Mouse (Mus musculus) ZHBTc4 (cell line): ENCODE results near the gene Nacc1.

Experiments
- DNase-seq: peaks from one replicate; pipeline ENCODE4 v3.0.0-alpha.2; 2011; ENCODE audit warnings: low read depth, low spot score

Gene Nacc1

DNA sequence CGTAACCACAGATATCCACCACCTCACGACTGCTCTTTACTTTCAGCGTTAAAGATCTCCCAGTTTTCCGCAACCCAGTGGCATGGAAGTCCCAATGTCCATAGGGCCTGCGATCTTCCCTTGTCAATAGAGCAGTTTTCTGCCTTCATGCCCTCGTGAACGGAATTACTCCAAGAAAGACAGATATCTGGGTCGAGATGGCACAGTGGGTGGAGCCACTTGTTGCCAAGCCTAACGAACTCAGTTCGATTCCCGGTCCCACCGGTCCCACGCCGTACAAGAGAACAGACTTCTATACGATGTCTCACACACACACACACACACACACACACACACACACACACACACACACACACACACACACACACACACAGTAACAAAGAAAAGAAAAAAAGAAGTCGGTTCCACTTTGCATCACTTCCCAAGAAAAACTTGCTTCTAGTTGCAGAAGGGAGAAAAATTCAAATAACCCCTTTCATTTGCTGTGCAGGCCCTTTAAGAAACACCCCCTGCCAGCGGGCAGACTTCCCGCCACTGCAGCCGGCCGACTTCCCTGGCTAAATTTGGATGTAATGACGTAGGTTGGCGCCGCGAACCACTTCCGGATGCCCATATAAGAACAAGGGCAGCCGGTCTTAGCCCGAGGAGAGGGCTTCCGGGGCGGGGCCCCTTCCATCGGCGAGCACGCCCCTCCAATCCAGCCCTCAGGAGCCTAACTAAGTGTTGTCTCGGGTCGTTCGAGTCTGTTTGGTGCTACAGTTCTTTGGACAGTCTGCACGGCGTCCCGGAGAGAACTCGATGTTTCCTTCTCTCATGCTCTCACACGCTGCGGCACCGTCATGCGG is 24.0 kb downstream of the Nacc1 start:
- DNase-seq, result peak; percentile 99

GRCm38 (mm10) chr8:84662581-84663065 is 25.0 kb downstream of the Nacc1 start, which contains the start of gene Ier2:
Gene Ier2, minus strand, starts transcription at chr8:84662852.
- DNase-seq, result peak; percentile 96

DNA sequence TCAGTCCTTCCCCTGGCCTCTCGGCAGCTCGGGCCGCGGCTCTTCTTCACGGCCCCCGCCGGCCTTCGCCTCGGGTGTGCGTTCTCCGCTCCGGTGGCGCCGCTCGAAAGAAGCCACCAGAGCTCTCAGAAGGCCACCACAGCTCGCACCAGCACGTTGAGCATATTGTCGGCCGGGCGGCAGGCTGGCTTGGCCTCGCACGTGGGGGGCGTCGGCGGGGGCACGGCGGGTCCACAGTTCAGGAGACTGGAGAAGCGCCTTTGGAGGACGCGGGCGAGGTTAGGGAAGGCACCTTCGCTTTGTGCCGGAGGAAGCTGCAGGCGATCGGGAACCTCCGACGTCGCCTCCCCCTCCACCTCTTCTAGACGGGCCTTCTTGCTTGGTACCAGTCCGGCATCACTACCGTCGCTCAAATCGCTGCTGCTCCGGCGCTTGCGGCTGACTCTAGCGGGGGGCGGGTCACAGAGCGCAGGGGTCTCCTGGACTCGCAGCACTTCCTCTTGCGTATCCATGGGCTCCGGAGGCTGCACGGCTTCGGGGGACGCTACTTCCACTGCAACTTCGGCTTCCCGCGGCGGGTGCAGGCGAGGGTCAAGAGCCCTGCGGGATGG is 25.6 kb downstream of the Nacc1 start:
- DNase-seq, result peak; percentile 72

DNA sequence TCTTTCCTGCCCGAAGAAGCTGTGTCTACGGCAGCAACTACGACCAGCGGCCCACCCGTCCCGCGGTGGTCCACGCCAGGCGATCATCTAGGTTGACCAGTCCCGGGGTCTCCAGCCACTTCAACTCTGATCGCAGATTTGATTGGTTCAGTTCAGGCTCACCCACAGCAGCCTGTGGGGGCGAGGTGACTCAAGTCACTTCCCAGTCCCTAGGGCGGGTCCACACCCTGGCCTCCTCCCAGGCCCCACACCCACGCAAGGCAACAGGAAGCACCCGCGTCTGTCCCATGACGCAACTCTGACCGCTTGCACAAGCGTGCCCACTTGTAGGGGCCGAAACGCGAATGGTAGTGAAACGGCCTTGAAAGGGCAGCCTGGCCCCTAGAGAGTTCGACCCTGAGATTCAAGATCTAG is 26.2 kb downstream of the Nacc1 start:
- DNase-seq, result peak; percentile 86

- peak; percentile 90 for DNase-seq
Observed at GRCm38 (mm10) chr8:84660819-84661457, 26.7 kb downstream of the Nacc1 start.

- peak; percentile 96 for DNase-seq
Observed at GRCm38 (mm10) chr8:84659936-84660818, 27.5 kb downstream of the Nacc1 start.

- no peak for DNase-seq
Observed at GRCm38 (mm10) chr8:84658951-84659350, 28.7 kb downstream of the Nacc1 start.

GRCm38 (mm10) chr8:84657680-84658079 is 30.0 kb downstream of the Nacc1 start:
- peak; percentile 43 for DNase-seq

DNA sequence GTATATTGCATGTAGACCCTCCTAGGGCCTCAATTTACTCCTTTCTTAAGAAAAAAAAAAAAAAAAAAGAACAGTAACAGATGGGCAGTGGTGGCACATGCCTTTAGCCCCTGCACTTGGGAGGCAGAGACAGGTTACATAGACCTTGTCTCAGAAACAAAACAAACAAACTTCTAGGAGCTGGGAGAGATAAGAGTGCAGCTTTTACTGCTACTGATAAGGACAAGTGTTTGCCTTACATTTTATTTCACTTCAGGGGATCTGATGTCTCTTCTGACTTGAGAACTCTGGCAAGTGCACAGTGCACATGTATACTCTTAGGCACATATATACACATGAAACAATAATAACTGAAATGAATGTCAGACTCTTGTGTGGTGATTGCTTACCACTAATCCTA is 30.5 kb downstream of the Nacc1 start:
- no peak for DNase-seq

- DNase-seq, result peak; percentile 92
Observed at GRCm38 (mm10) chr8:84656641-84657126, 31.0 kb downstream of the Nacc1 start.

DNA sequence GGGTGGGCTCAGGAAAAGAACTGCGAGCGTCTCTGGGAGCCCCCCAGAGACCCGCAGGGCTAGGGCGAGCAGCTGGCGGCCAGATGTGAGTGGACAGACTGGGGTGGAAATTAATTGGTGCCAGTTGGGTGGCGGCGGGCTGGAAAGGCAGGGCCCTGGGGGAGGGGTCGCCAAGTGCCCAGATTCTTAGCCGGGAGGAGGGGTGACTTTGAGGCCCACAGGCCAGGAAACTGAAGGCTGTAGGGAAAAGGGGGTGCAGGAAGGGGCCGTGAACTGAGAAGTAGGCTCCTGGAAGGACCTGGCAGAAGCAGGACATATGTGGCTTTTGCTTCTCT is 31.5 kb downstream of the Nacc1 start:
- no peak for DNase-seq

DNA sequence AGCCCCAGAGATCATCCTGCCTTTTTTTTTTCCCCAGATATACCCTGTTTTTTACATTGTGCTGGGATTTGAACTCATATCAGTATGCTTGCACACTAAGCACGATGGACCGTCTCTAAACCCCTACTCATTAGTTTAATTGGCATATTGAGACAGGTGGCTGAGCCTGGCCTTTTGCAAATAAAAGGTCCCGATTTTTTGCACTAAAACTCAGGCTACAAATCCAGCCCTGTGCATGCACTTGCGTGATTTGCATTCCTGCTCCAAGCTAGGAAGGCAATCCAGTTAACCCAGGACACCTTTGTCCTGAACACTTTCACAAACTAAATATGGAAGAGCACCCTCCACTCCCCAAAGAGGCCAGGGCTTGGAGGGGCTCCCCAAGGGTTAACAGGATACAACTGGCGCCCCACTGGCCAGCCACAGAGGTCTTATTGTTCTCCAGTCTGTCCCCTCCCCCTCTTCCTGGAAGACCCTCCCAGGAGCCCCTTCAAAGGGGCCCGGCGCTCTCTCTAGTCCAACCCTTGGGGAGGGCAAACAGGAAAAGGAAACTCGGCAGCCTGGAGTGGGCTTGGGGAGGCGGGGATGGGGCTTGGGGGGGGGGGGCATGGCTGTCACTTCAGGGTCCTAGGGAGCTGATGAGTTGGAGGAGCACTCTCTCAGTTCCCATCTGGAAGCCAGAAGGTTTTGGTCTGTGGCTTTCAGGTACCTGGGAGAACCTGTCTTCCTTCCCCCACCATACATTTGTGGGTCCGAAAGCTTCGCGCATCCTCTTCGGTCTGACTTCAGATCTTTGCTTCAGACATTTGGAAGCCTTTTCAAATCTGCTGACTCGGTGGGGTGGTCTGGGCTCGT is 32.1 kb downstream of the Nacc1 start:
- DNase-seq, result peak; percentile 80

GRCm38 (mm10) chr8:84654597-84654996 is 33.1 kb downstream of the Nacc1 start:
- DNase-seq, result peak; percentile 72

DNA sequence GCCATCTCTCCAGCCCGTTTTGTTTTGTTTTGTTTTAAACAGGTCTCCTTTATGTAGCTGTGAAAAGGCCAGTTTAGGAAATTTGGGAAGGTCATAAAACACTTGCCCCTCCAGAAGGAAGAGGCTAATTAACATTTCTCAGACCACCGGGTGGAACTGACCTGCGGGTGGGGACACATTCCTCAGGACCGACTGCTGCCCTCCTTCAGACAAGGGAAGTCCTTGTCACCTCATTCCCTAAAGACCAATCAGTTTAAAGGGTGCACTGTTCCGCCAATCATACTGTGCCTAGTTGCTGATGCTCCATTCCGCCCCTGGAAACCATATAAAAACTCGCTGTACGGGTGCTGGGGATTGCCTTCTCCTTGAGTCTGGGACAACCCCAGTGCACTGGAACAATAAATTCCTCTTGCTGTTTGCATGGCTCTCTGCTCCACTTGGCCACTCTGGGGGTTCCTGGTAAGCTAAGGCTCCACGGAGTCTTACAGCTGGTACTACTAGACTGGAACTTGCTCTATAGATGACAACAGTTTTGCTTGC is 34.5 kb downstream of the Nacc1 start:
- DNase-seq, result no peak

DNA sequence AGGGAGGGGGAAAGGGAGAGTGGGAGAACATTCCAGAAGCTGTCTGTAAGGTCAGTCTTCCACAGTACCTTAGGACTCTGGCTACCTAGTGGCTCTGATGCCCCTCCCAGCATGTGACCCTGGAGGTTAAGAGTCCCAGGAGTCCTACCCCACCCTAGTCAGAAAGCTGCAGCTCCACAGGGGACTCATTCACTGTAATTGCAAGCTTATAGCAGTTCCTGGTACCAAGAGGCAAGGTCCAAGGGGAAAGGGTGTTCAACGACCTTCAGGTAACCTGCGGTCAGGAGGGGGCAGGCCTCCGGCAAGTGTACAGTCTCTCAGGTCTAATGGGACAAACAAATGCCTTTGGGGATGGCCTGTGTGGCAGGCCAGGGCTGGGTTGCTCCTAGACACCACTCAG is 37.4 kb downstream of the Nacc1 start:
- peak; percentile 98 for DNase-seq

GRCm38 (mm10) chr8:84647461-84647901 is 40.2 kb downstream of the Nacc1 start:
- peak; percentile 93 for DNase-seq

DNA sequence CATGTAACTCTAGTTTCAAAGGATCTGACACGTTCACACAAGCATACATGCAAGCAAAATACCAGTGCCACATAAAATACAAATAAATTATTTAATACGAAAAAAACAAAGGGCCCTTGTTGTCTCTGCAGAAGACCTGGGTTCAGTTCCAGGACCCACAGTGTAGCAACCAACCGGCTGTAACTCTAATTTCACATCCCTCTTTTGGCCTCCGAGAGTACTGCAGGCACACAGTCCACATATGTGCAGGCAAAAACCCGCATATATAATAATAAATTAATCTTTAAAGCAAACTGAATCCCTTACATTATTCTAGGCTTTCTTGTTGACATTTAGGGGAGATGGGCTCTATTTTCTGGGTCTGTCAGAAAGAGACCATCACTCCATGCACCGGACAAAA is 40.9 kb downstream of the Nacc1 start:
- peak; percentile 58 for DNase-seq

- no peak for DNase-seq
Observed at GRCm38 (mm10) chr8:84643019-84643418, 44.6 kb downstream of the Nacc1 start.

DNA sequence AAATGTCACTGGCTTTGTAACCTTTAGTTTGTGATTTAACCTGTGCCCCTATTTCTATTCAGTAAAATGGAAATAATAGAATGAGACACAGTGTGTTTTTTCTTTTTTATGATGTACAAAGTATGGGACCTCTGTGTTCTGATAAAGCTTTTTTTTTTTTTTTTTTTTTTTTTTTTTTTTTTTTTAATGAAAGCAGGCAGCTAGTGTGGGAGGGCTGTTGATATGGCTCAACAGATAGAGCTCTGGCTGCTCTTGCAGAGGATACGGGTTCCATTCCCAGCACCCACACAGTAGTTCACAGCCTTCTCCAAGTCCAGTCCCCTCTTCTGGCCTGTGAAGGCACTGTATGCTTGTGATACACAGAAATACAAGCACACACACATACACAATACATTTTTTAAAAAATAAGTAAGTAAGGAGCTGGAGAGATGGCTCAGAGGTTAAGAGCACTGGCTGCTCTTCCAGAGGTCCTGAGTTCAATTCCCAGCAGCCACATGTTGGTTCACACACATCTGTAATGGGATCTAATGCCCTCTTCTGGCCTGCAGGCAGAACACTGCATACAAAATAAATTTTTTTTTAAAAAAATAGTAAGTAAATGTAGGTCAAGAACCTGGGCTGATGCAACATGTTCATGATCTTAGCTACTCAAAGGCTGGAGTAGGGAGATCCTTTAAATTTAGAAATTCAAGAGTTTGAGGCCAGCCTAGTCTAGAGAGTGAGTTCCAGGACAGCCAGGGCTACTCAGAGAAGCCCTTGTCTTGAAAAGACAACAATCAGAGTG is 45.9 kb downstream of the Nacc1 start:
- DNase-seq, result no peak
